Mouse (Mus musculus) Patski (cell line): Measurements from ENCODE around the gene Wnt10a. TPM values are rescaled to one million over a fixed set of nuclear protein-coding genes. Genes with fewer than 3 reads are reported as not detected.

Experiments
- ATAC-seq: fragments of 100-300 bp; one replicate; pipeline ENCODE4 v1.8.0; 2021
- CTCF ChIA-PET: fragments of 350-600 bp; sonication (Branson Sonifier 250); formaldehyde crosslinking; loops from one replicate; lab custom pipeline; 2022; ENCODE audit warnings: inconsistent platforms; lab: Charles Lee
- POLR2A ChIA-PET: fragments of 350-600 bp; sonication (Branson Sonifier 250); formaldehyde crosslinking; loops from one replicate; lab custom pipeline; 2022; ENCODE audit warnings: antibody characterized with exemption, inconsistent platforms; lab: Charles Lee
- DNase-seq: peaks from one replicate; pipeline ENCODE4 v3.0.0-alpha.2; 2011; ENCODE audit warnings: low read depth, low spot score
- H3K27me3 ChIP-seq: fragments of 371-371 bp; one replicate; pipeline ENCODE4 v1.5.1; 2021
- CTCF ChIP-seq: fragments of 100-300 bp; IDR thresholded peaks from one replicate; pipeline ENCODE4 v1.5.1; 2021
- in situ Hi-C: fragments of 300-500 bp; cut with MboI; formaldehyde crosslinking; loops from 3 replicates; pipeline ENCODE4 v1.11.1; 2018; ENCODE audit warnings: low pct_unique_long_range_greater_than_20kb, mixed read lengths
- polyA plus RNA-seq: library from polyadenylated mRNA; unstranded; gene quantifications from one replicate; pipeline ENCODE4 v1.2.3, GENCODE M21; 2021

Gene Wnt10a
- polyA plus RNA-seq, 1 experiment from 2014 or later = not detected

DNA sequence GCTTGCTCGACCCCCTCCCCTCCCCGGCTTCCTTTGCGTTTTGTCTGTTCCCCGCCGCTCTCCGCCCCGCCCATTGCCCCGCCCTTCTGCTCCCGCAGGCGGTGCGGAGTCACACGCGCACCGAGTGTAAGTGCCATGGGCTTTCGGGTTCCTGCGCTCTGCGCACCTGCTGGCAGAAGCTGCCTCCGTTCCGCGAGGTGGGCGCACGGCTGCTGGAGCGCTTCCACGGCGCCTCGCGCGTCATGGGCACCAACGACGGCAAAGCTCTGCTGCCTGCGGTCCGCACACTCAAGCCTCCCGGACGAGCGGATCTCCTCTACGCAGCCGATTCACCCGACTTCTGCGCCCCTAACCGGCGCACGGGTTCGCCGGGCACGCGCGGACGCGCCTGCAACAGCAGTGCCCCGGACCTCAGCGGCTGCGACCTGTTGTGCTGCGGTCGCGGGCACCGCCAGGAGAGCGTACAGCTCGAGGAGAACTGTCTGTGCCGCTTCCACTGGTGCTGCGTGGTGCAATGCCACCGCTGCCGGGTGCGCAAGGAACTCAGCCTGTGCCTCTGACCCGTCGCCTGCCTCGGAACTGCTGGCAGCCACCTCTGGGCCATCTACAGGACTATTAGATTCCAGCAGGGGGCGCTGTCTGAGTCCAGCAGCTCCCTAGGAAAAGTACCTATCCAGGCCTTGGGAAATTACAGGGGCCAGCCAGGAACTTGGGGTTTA lies 7.1 kb upstream of the Wnt10a start:
- DNase-seq (no peak), ATAC-seq (no peak)
- in situ Hi-C loops = no loop called here
- peaks cover 76% of the 10 kb centered on the region for H3K27me3 ChIP-seq
- no peak for TF ChIP-seq CTCF
- ChIA-PET POLR2A (no interaction called here), CTCF (interaction anchor here (1.3 to 1.5 kb wide), 2 partner anchors 12 to 24 kb away, joined by 3 to 4 read pairs; partner anchors contain the start of gene Wnt6)

DNA sequence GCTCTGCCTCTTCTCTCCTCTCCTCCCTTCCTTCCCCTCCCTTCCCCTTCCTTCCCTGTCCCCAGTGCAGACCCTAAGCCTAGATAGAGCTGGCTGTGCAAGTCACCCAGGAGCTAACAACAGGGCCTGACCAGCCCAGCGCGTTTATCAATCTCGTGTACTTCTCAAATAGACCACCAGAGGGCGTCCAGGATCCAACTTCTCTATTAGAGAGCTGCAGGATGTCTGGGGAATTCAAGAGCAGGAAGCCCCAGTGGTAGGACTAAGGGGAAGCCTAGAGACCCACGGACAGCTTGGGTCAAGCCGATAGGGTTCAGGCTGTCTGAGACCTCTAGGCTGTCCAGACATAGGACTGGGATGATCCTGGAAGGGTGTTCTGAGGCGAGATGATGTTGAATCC lies 3.5 kb upstream of the Wnt10a start:
- H3K27me3 ChIP-seq = peaks cover 86% of the 10 kb centered on the region
- ChIA-PET CTCF (interaction anchor here (0.7 to 3.8 kb wide), 8 partner anchors 11 to 24 kb away, joined by 3 to 26 read pairs (median 6); no protein-coding TSS in a partner anchor), POLR2A (no interaction called here)
- TF ChIP-seq CTCF = no peak
- ATAC-seq (no peak), DNase-seq (no peak)
- in situ Hi-C loops = no loop called here

DNA sequence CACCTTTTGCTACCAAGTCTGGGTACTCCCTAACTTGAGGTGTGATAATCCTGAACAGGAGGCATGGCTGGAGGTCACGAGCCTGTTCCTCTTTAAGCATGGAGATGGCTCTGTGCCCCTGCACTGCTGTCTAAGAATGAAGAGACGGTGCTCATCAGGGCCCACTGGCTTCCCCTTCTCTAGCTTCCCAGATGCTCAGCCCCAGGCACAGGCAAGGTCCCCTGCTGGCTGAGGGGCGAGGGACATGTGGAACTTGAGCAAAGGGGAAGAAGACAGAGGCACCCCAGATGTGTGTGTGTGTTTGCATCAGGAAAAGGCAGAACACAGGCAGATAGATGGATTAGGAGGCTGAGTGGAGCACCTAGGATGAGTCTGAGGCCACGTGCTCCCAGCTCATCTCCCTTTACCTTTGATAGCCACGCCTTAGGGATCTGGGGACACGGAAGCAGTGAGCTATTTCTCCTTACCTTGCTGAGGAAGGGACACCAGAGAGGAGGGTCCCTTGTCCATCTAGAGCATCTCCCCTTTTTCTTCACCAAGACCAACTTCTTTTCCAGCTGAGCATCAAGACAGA lies 2.6 kb upstream of the Wnt10a start:
- H3K27me3 ChIP-seq = peaks cover 86% of the 10 kb centered on the region
- ATAC-seq (no peak), DNase-seq (no peak)
- in situ Hi-C loops = no loop called here
- POLR2A ChIA-PET = no interaction called here
- no peak for TF ChIP-seq CTCF
- CTCF ChIA-PET = interaction anchor here (1.3 to 3.8 kb wide), 5 partner anchors 10 to 19 kb away, joined by 5 to 26 read pairs (median 9); no protein-coding TSS in a partner anchor

DNA sequence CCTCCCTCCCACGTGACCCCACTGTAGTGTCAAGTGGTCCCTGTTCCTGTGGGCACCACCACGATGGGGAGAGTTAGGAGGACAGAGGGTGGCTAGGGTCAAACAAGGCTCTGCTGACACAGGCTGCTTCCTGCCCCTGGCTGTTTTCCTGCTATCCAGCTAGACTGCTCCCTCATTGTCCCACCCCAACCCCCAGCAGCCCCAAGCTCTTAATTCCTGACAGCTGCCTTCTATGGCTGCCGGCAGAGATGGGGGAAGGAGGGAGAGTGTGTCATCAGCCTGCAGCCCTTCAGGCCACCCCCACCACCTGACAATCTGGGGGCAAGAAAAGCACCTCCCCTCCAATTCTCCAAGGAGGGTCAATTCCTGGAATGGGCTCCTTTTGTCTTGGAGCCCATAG lies 1.2 kb upstream of the Wnt10a start:
- in situ Hi-C loops = no loop called here
- no peak for DNase-seq
- ChIA-PET CTCF (interaction anchor here (3.8 kb wide), 1 partner anchor 18 kb away, joined by 26 read pairs; no protein-coding TSS in a partner anchor), POLR2A (interaction anchor here (1.0 kb wide), 1 partner anchor 13 kb away, joined by 3 read pairs; no protein-coding TSS in a partner anchor)
- no peak for ATAC-seq
- peaks cover 75% of the 10 kb centered on the region for H3K27me3 ChIP-seq
- TF ChIP-seq CTCF = no peak

DNA sequence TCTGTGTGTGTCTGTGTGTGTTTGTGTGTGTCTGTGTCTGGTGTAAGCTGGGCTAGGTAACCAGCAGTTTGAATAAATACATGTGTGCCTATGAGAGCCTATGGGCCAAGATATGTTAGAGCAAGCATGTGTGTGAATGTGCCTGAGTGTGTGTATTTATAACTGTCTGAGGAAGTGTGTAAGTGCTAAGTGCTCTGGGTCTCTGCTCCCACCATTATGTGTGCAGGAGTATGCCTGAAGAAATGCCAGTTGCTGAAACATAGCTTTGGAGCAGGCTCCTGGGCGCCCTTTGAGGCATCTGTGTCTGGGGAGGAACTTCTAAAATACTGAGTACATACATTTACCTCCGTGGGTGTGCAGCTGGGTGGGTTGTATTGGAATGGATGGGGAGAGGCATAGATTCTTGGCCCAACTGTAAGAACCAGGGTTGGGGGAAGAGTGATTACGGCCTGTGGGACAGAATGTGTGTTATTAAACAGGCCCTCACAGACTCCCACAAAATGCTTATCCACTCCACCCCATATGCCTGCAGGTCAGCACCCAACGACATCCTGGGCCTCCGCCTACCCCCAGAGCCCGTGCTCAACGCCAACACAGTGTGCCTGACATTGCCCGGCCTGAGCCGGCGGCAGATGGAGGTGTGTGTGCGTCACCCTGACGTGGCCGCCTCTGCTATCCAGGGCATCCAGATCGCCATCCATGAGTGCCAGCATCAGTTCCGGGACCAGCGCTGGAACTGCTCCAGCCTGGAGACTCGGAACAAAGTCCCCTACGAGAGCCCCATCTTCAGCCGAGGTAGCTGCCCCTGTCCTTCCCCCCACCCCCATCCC lies 1.7 kb downstream of the Wnt10a start:
- no peak for TF ChIP-seq CTCF
- ChIA-PET CTCF (interaction anchor here (0.9 to 1.8 kb wide), 2 partner anchors 19 to 30 kb away, joined by 3 to 4 read pairs; no protein-coding TSS in a partner anchor), POLR2A (no interaction called here)
- peaks cover 71% of the 10 kb centered on the region for H3K27me3 ChIP-seq
- DNase-seq (no peak), ATAC-seq (no peak)
- in situ Hi-C loops = no loop called here

DNA sequence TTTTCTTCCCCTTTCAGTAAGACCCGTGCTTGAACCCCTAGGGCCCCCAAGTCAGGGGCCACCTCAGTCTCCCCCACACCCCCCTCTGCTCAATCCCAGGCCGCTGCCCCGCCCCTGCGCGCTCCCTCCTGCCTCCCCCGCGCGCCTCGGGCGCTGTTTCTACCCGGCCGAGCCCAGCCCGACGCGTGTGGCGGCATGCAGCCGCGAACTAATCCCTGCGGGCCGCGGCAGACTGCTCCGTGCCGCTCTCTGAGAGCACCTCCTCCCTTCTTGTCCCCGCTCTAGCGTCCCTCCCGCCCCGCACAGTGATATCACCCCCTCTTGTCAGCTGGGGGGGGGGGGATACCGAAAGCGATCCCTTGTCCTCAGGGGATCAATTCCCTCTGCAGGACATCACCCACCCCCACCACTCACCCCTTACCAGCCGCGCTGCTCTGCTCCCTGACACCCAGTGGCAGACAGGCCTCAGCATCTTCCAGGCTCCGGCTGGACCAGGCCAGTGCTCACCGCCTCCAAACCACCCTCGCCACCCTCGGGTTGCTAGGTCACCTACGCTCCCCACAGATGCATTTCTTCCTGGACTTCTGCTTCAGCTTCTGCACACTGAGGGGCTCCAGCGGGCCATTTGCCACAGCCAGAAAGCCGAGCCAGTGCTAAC lies 3.3 kb downstream of the Wnt10a start:
- peaks cover 67% of the 10 kb centered on the region for H3K27me3 ChIP-seq
- TF ChIP-seq CTCF = no peak
- DNase-seq = no peak
- ChIA-PET POLR2A (no interaction called here), CTCF (no interaction called here)
- in situ Hi-C loops = no loop called here
- ATAC-seq = peak; percentile 44

DNA sequence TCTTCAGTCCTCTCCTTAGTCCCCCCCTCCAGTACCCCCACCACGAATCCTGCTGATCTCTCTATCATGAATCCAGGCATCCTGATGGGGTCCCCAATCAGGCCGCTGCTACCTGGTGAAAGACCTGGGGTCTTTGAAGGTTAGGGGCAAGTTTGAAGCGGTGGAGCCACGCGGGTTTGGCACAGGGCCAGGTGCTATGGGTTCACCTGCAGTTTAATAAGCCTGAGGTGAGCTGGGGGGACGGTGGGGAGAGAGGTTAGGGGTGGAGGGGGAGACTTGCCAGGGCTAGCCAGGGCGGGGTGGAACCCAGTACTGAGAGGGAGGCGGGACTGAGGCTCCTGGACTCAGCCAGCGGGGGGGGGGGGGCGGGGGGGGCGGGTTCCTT lies 3.8 kb downstream of the Wnt10a start:
- H3K27me3 ChIP-seq = peaks cover 66% of the 10 kb centered on the region
- CTCF ChIA-PET = interaction anchor here (1.0 to 2.0 kb wide), 2 partner anchors 9 to 13 kb away, joined by 5 to 12 read pairs; no protein-coding TSS in a partner anchor
- TF ChIP-seq CTCF = no peak

DNA sequence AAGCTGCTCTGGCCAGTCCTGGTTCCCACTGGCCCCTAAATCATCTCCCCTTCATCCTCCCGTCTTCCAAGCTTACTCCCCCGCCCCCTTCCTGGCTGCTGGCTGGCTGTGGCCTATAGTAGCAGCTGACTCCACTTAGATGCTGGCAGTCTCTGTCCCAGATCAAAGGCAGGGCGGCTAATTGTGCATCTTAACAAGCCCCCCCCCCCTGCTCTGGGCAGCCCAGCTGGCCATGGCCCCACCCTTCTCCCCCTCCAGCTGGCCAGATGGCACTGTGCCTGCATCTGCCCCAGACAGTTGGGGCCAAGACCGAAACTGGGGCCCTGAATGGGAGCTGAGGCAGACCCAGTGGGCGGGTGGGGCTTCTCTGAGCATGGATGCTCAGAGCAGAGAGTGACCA lies 6.1 kb downstream of the Wnt10a start:
- no peak for TF ChIP-seq CTCF

More for the DNA sequence above, 3.8 kb downstream of the Wnt10a start:
- in situ Hi-C loops = no loop called here
- ATAC-seq = no peak
- POLR2A ChIA-PET = no interaction called here
- no peak for DNase-seq

DNA sequence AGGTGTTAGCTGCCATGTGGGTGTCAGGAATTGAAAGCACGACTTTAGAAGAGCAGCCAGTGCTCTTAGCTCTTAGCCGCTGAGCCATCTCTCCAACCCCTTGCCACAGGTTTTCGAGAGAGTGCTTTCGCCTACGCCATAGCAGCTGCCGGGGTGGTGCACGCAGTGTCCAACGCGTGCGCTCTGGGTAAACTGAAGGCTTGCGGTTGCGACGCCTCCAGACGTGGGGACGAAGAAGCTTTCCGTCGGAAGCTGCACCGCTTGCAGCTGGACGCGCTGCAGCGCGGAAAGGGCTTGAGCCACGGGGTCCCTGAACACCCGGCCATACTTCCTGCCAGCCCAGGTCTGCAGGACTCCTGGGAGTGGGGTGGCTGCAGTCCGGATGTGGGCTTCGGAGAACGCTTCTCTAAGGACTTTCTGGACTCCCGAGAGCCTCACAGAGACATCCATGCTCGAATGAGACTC lies 9.1 kb downstream of the Wnt10a start:
- CTCF ChIA-PET = interaction anchor here (2.0 kb wide), 1 partner anchor 13 kb away, joined by 9 read pairs; no protein-coding TSS in a partner anchor
- DNase-seq = no peak
- POLR2A ChIA-PET = interaction anchor here (0.6 kb wide), 1 partner anchor 32 kb away, joined by 4 read pairs; no protein-coding TSS in a partner anchor

More for the DNA sequence above, 6.1 kb downstream of the Wnt10a start:
- peaks cover 69% of the 10 kb centered on the region for H3K27me3 ChIP-seq
- in situ Hi-C loops = no loop called here
- DNase-seq (no peak), ATAC-seq (no peak)
- POLR2A ChIA-PET = no interaction called here
- CTCF ChIA-PET = no interaction called here

More for the DNA sequence above, 9.1 kb downstream of the Wnt10a start:
- ATAC-seq = no peak
- H3K27me3 ChIP-seq = peaks cover 79% of the 10 kb centered on the region
- TF ChIP-seq CTCF = no peak
- in situ Hi-C loops = no loop called here
